Mouse (Mus musculus) inflammation-experienced regulatory T-cells (primary cell): ENCODE results near the gene Gm14525. TPM values are rescaled to one million over a fixed set of nuclear protein-coding genes. Genes with fewer than 3 reads are reported as not detected.

Experiments used
- polyA plus RNA-seq, 2 experiments: library from polyadenylated mRNA; unstranded; fragments of 100-300 nt; shearing (Covaris generic); gene quantifications; one replicate each; pipeline ENCODE4 v1.2.1; 2017

Gene Gm14525
- not detected for polyA plus RNA-seq

GRCm38 (mm10) chrX:26702538-26702937, at the start of gene Gm14525:
Gene Gm14525, minus strand, starts transcription at chrX:26702638.

Other genes starting within 250 kb of the Gm14525 start
- under 1 TPM in 1 of 2 experiments, not detected in 1; 0.39 TPM for gene Slx, start 157.1 kb downstream of the Gm14525 start, polyA plus RNA-seq
- gene Gm6121, start 233.1 kb upstream of the Gm14525 start, polyA plus RNA-seq: not detected